Mouse (Mus musculus) forebrain, postnatal 0 days (tissue): ENCODE results near the gene Ms4a3. TPM values are rescaled to one million over a fixed set of nuclear protein-coding genes. Genes with fewer than 3 reads are reported as not detected.

Experiments
- ATAC-seq: fragments of 200-750 bp; cut with Nextera tagmentation; 2 replicates; pipeline ENCODE4 v1.8.0; 2017; ENCODE audit warnings: mild to moderate bottlenecking, moderate library complexity
- DNase-seq: peaks from one replicate; pipeline ENCODE4 v3.0.0-alpha.2; 2015
- H3K27ac ChIP-seq: fragments of 300-500 bp; sonication (generic); 2 replicates; pipeline ENCODE4 v1.5.1; 2014; ENCODE audit warnings: low read depth, mild to moderate bottlenecking, antibody characterized with exemption, low read length, moderate library complexity, mixed read lengths
- H3K27me3 ChIP-seq: fragments of 300-500 bp; sonication (generic); 2 replicates; pipeline ENCODE4 v1.6.1; 2014; ENCODE audit warnings: mild to moderate bottlenecking, low read length, mixed read lengths; ENCODE audit not compliant: insufficient read depth
- H3K36me3 ChIP-seq: fragments of 300-500 bp; sonication (generic); 2 replicates; pipeline ENCODE4 v1.6.1; 2014; ENCODE audit warnings: mild to moderate bottlenecking, moderate library complexity; ENCODE audit not compliant: insufficient read depth
- H3K4me1 ChIP-seq: fragments of 300-500 bp; sonication (generic); 2 replicates; pipeline ENCODE4 v1.6.1; 2014; ENCODE audit warnings: antibody characterized with exemption; ENCODE audit not compliant: insufficient read depth
- H3K4me2 ChIP-seq: fragments of 300-500 bp; sonication (generic); 2 replicates; pipeline ENCODE4 v1.6.1; 2014; ENCODE audit warnings: low read depth, mild to moderate bottlenecking, moderate library complexity
- H3K4me3 ChIP-seq: fragments of 300-500 bp; sonication (generic); 2 replicates; pipeline ENCODE4 v1.5.1; 2014; ENCODE audit warnings: low read depth, low read length, mixed read lengths
- H3K9ac ChIP-seq: fragments of 300-500 bp; sonication (generic); 2 replicates; pipeline ENCODE4 v1.6.1; 2014; ENCODE audit warnings: mild to moderate bottlenecking
- H3K9me3 ChIP-seq: fragments of 300-500 bp; sonication (generic); 2 replicates; pipeline ENCODE4 v1.6.1; 2016; ENCODE audit warnings: low read length
- CTCF ChIP-seq: sonication (generic); IDR thresholded peaks from 2 replicates; pipeline ENCODE4 v1.5.1; 2016; ENCODE audit warnings: antibody characterized with exemption, control low read depth, low read depth
- whole genome bisulfite sequencing: fragments of 180-500 bp; shearing (Covaris S2); extraction: QIAGEN DNeasy Blood & Tissue Kit; methylation state at CpG from one replicate; pipeline ENCODE4 v1.1.7; 2014; 5-methylcytosine and 5-hydroxymethylcytosine counted together
- polyA plus RNA-seq: library from polyadenylated mRNA; unstranded; fragments of >200 nt; fragmentation: Nextera tagmentation; extraction: Ambion mirVana; gene quantifications from 2 replicates; pipeline ENCODE4 v1.2.1, GENCODE M21; 2015
- total RNA-seq: library from RNA; depleted of rRNA; stranded (reverse); fragments of >200 nt; gene quantifications from 2 replicates; pipeline ENCODE4 v1.2.3, GENCODE M21; 2014

The Ms4a3 gene
- total and polyA plus RNA-seq, 2 experiments from 2014 or later = not detected

- Histone ChIP-seq H3K9me3 (no peaks in the 10 kb centered on the region), H3K27ac (no peak overlapping the region), H3K36me3 (no peaks in the 10 kb centered on the region), H3K4me3 (no peak overlapping the region), H3K9ac (no peak overlapping the region), H3K4me1 (no peaks in the 10 kb centered on the region), H3K27me3 (no peaks in the 10 kb centered on the region), H3K4me2 (no peak overlapping the region)
- TF ChIP-seq CTCF = no peak
- ATAC-seq (no peak), DNase-seq (no peak)
- 78% methylated on average over 5 of the region's 5 CpGs for WGBS
These were observed 5.1 kb downstream of the Ms4a3 start for GRCm38 (mm10) chr19:11635572-11635971.

DNA sequence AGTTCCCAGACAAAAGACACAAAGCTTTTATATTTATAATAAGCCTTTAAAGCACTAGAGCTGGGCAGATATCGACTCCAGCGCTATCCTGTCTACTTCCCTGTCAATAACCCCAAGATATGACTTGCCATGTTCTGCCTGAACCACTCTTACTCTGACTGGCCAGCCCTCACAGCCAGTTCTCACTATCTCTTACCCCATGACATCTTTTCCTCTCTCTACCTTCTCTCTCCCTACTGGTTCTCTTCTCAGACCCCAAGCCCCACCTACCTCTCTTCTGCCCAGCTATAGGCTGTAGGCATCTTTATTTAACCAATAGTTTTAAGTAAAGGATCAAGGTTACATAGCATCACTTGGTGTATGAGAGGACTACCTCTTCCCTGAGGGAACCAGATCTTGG lies 6.3 kb downstream of the Ms4a3 start:
- Histone ChIP-seq H3K4me1 (no peaks in the 10 kb centered on the region), H3K4me3 (no peak overlapping the region), H3K36me3 (no peaks in the 10 kb centered on the region), H3K27ac (no peak overlapping the region), H3K4me2 (no peak overlapping the region), H3K9me3 (no peaks in the 10 kb centered on the region), H3K27me3 (no peaks in the 10 kb centered on the region), H3K9ac (no peak overlapping the region)
- ATAC-seq (no peak), DNase-seq (no peak)
- TF ChIP-seq CTCF = no peak
- 76% methylated on average over 2 of the region's 2 CpGs for WGBS

DNA sequence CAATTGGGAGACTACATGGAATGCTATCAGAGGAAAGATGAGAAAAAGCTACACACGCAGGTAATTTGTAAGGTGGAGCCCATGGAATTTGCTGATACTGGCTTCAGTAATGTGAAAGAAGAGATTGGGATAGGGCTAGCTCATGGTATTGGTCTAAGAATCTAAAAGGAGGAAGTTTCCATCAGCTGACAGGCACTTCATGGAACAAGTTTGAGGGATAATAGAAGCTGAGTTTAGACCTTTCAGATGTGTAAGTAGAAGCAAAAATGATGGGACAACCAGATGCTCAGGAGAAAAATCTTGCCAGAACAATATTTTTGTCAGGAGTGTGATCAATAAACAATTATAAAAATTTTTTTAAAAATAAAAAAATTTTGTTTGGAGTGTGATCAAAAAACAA lies 6.9 kb downstream of the Ms4a3 start:
- no peaks in the 10 kb centered on the region for H3K36me3 ChIP-seq
- no peak for TF ChIP-seq CTCF
- ATAC-seq (no peak), DNase-seq (no peak)
- H3K4me3 ChIP-seq = no peak overlapping the region
- H3K4me1 ChIP-seq = no peaks in the 10 kb centered on the region
- H3K9me3 ChIP-seq = no peaks in the 10 kb centered on the region
- H3K27ac ChIP-seq = no peak overlapping the region
- H3K27me3 ChIP-seq = no peaks in the 10 kb centered on the region
- no peak overlapping the region for H3K4me2 ChIP-seq
- WGBS = 86% methylated on average over 1 of the region's 1 CpGs
- no peak overlapping the region for H3K9ac ChIP-seq

- Histone ChIP-seq H3K4me1 (no peaks in the 10 kb centered on the region), H3K27me3 (no peaks in the 10 kb centered on the region), H3K36me3 (no peaks in the 10 kb centered on the region), H3K27ac (no peak overlapping the region), H3K4me3 (no peak overlapping the region), H3K9ac (no peak overlapping the region), H3K9me3 (no peaks in the 10 kb centered on the region), H3K4me2 (no peak overlapping the region)
- DNase-seq (no peak), ATAC-seq (no peak)
- 80% methylated on average over 5 of the region's 5 CpGs for WGBS
- TF ChIP-seq CTCF = no peak
These were observed 15.4 kb downstream of the Ms4a3 start for GRCm38 (mm10) chr19:11625231-11625630.

DNA sequence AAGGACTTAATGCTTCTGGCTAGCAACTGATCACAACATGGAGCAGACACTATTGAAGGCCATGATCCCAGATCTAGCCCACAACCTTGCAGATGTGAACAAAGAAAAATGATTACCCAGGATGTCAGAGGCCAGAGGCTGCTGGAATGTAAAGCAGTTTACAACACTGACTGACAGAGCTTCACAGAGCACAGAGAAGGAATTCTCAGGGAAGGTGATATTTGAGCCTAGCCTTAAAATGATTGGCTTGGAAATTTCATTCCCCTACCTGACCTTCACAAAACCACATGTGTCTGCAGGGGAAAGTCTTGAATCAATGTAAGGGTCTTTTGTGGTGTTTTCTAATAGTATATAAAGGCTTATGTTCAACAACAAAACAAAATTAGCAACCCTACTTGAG lies 15.9 kb downstream of the Ms4a3 start:
- Histone ChIP-seq H3K36me3 (no peaks in the 10 kb centered on the region), H3K4me3 (no peak overlapping the region), H3K9me3 (no peaks in the 10 kb centered on the region), H3K4me1 (no peaks in the 10 kb centered on the region), H3K27ac (no peak overlapping the region), H3K27me3 (no peaks in the 10 kb centered on the region), H3K4me2 (no peak overlapping the region), H3K9ac (no peak overlapping the region)
- ATAC-seq (no peak), DNase-seq (no peak)
- no peak for TF ChIP-seq CTCF

DNA sequence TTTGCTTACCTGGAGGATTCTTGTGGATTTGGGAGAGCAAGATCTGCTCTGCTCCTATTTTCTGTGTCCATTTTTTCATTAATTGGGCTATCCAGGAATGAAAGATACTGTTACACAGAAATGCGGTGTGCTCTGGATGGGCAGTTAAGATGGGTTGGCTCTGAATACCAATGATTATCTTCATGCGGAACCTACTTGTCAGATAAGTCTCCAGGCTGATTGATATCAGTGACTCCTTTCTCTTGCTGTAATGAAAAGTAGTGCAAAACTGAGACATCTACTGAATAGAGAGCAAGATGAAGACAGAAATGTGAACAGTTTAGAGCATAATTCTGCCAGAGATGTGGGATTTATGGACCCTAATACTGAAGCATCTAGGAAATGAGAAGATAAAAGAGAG lies 17.1 kb downstream of the Ms4a3 start, which contains the start of gene Ms4a2:
Ms4a2 (minus strand) TSS at position 169 of the 400 bp plus-strand sequence.
- no peak within 1 kb of the TSS for H3K4me2 ChIP-seq
- 93% methylated on average over 2 of the region's 2 CpGs for WGBS
- H3K27ac ChIP-seq = no peak within 1 kb of the TSS
- no peak within 1 kb of the TSS for H3K9ac ChIP-seq
- ATAC-seq = no peak
- no peak for DNase-seq
- H3K4me1 ChIP-seq = no peaks in the 10 kb centered on the region
- no peaks in the 10 kb centered on the region for H3K36me3 ChIP-seq
- H3K27me3 ChIP-seq = no peaks in the 10 kb centered on the region
- H3K4me3 ChIP-seq = no peak within 1 kb of the TSS
- TF ChIP-seq CTCF = no peak
- no peaks in the 10 kb centered on the region for H3K9me3 ChIP-seq

GRCm38 (mm10) chr19:11617983-11618382 lies 22.7 kb downstream of the Ms4a3 start:
- ATAC-seq = no peak
- no peaks in the 10 kb centered on the region for H3K36me3 ChIP-seq

GRCm38 (mm10) chr19:11614805-11615204 lies 25.8 kb downstream of the Ms4a3 start:
- WGBS = 70% methylated on average over 2 of the region's 2 CpGs
- Histone ChIP-seq H3K4me1 (no peaks in the 10 kb centered on the region), H3K4me3 (no peak overlapping the region), H3K27ac (no peak overlapping the region), H3K36me3 (no peaks in the 10 kb centered on the region), H3K9ac (no peak overlapping the region), H3K4me2 (no peak overlapping the region), H3K27me3 (no peaks in the 10 kb centered on the region), H3K9me3 (no peaks in the 10 kb centered on the region)
- DNase-seq (no peak), ATAC-seq (no peak)
- no peak for TF ChIP-seq CTCF

More at GRCm38 (mm10) chr19:11617983-11618382, 22.7 kb downstream of the Ms4a3 start:
- TF ChIP-seq CTCF = no peak
- Histone ChIP-seq H3K4me1 (no peaks in the 10 kb centered on the region), H3K4me3 (no peak overlapping the region), H3K9ac (no peak overlapping the region), H3K4me2 (no peak overlapping the region), H3K9me3 (no peaks in the 10 kb centered on the region), H3K27ac (no peak overlapping the region), H3K27me3 (no peaks in the 10 kb centered on the region)
- DNase-seq = no peak
